Mouse (Mus musculus): ENCODE results near the gene Hexb.

- TF ChIP-seq CTCF (IDR thresholded peaks at IDR 0.05; ENCODE audit: low read depth) = no peak
- no peak for TF ChIP-seq EP300 (IDR thresholded peaks at IDR 0.05; ENCODE audit: low read depth)
Observed at GRCm38 (mm10) chr13:97241787-97242280, 43.7 kb upstream of the Hexb start.

Data from liver, embryonic 14.5 days (tissue).